Mouse (Mus musculus) hindbrain, embryonic 15.5 days (tissue): ENCODE measurements around the gene Gm21887. TPM values are rescaled to one million over a fixed set of nuclear protein-coding genes. Genes with fewer than 3 reads are reported as not detected.
A peak's percentile ranks its signal among the peaks of the same experiment; 100 is the strongest.
"Not testable (repeated sequence)": the region's sequence is repeated elsewhere in the genome, so short reads cannot be mapped to it uniquely, and the experiment has no call there.

ENCODE experiments used
- ATAC-seq: fragments of 200-750 bp; cut with Nextera tagmentation; 2 replicates; pipeline ENCODE4 v1.8.0; 2017; ENCODE audit warnings: low read depth, moderate number of reproducible peaks, moderate TSS enrichment; ENCODE audit not compliant: low FRiP score
- H3K27ac ChIP-seq: fragments of 300-500 bp; sonication (generic); replicated peaks from 2 replicates; pipeline ENCODE4 v1.5.1; 2015; ENCODE audit warnings: mild to moderate bottlenecking, inconsistent platforms
- H3K27me3 ChIP-seq: fragments of 300-500 bp; sonication (generic); 2 replicates; pipeline ENCODE4 v1.6.1; 2015; ENCODE audit warnings: control low read depth, inconsistent platforms
- H3K36me3 ChIP-seq: fragments of 300-500 bp; sonication (generic); 2 replicates; pipeline ENCODE4 v1.6.1; 2015; ENCODE audit warnings: control low read depth, inconsistent platforms
- H3K4me1 ChIP-seq: fragments of 300-500 bp; sonication (generic); replicated peaks from 2 replicates; pipeline ENCODE4 v1.6.1; 2015; ENCODE audit warnings: control low read depth, inconsistent platforms
- H3K4me2 ChIP-seq: fragments of 300-500 bp; sonication (generic); 2 replicates; pipeline ENCODE4 v1.6.1; 2015; ENCODE audit warnings: moderate library complexity, mild to moderate bottlenecking, inconsistent platforms
- H3K4me3 ChIP-seq: fragments of 300-500 bp; sonication (generic); 2 replicates; pipeline ENCODE4 v1.5.1; 2015; ENCODE audit warnings: mild to moderate bottlenecking, inconsistent platforms
- H3K9ac ChIP-seq: fragments of 300-500 bp; sonication (generic); 2 replicates; pipeline ENCODE4 v1.6.1; 2015; ENCODE audit warnings: inconsistent platforms
- H3K9me3 ChIP-seq: fragments of 300-500 bp; sonication (generic); 2 replicates; pipeline ENCODE4 v1.6.1; 2016; ENCODE audit warnings: control low read depth, inconsistent platforms
- WGBS: fragments of 180-500 bp; shearing (Covaris S2); methylation state at CpG from one replicate; pipeline ENCODE4 v1.1.7; 2015; 5-methylcytosine and 5-hydroxymethylcytosine counted together
- polyA plus RNA-seq: library from polyadenylated mRNA; unstranded; fragments of >200 nt; fragmentation: Nextera tagmentation; extraction: Ambion mirVana; gene quantifications from 2 replicates; pipeline ENCODE4 v1.2.1, GENCODE M21; 2015

The Gm21887 gene
- polyA plus RNA-seq, 1 experiment from 2014 or later: 248 TPM

DNA sequence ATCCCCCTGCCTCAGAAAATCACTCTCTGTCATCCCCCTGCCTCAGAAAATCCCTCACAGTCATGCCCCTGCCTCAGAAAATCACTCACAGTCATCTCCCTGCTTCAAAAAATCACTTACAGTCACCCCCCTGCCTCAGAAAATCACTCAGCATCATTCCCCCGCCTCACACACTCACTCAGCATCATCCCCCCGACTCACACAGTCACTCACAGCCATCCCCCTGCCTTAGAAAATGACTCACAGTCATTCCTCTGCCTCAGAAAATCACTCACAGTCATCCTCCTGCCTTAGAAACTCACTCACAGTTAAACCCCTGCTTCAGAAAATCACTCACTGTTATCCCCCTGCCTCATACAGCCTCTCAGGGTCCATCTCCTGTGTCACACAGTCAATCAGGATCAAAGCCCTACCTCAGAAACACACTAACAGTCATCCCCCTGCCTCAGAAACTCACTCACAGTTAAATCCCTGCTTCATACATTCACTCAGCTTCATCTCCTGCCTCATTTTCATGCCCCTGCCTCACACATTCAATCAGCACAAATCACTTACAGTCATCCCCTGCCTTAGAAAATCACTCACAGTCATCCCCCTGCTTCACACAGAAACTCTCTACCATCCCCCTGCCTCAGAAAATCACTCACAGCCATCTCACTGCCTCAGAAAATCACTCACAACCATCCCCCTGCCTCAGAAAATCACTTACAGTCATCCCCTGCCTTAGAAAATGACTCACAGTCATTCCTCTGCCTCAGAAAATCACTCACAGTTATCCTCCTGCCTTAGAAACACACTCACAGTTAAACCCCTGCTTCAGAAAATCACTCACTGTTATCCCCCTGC lies 14.4 kb upstream of the Gm21887 start:
- not testable (repeated sequence) for H3K4me3 ChIP-seq, H3K4me1 ChIP-seq, H3K9ac ChIP-seq, H3K27ac ChIP-seq, H3K4me2 ChIP-seq, H3K27me3 ChIP-seq, H3K9me3 ChIP-seq, ATAC-seq, H3K36me3 ChIP-seq
- WGBS: 27% methylated on average over 2 of the region's 2 CpGs

DNA sequence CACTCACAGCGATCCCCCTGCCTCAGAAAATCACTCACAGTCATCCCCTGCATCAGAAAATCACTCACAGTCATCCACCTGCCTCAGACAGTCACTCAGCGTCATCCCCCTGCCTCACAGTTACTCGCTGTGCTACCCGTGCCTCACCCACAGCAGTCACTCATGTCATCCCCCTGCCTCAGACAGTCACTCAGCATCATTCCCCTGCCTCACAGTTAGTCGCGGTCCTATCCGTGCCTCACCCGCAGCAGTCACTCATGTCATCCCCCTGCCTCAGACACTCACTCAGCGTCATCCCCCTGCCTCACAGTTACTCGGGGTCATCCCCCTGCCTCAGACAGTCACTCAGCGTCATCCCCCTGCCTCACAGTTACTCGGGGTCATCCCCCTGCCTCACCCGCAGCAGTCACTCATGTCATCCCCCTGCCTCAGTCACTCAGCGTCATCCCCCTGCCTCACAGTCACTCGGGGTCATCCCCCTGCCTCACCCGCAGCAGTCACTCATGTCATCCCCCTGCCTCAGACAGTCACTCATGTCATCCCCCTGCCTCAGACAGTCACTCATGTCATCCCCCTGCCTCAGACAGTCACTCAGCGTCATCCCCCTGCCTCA lies 13.4 kb upstream of the Gm21887 start:
- H3K4me2 ChIP-seq, ATAC-seq, H3K27me3 ChIP-seq, H3K27ac ChIP-seq, H3K36me3 ChIP-seq, H3K4me3 ChIP-seq, H3K9me3 ChIP-seq, H3K9ac ChIP-seq, H3K4me1 ChIP-seq: not testable (repeated sequence)
- WGBS: no CpG with 5 or more reads among the region's 17 CpGs

- not testable (repeated sequence) for ATAC-seq, H3K9me3 ChIP-seq, H3K9ac ChIP-seq, H3K27ac ChIP-seq, H3K4me2 ChIP-seq, H3K4me3 ChIP-seq, H3K36me3 ChIP-seq, H3K4me1 ChIP-seq, H3K27me3 ChIP-seq
- no CpG with 5 or more reads among the region's 46 CpGs for WGBS
Observed at GRCm38 (mm10) chrX:169996926-169997325, 12.5 kb upstream of the Gm21887 start.

- Histone ChIP-seq H3K4me3 (peak overlapping the region; percentile 23), H3K27ac (peak overlapping the region; percentile 51; the same call in 1 of the 2 replicates), H3K4me2 (peak overlapping the region; percentile 47)
- ATAC-seq, H3K27me3 ChIP-seq, H3K36me3 ChIP-seq, H3K4me1 ChIP-seq, H3K9me3 ChIP-seq, H3K9ac ChIP-seq: not testable (repeated sequence)
- 42% methylated on average over 4 of the region's 40 CpGs for WGBS
Observed at GRCm38 (mm10) chrX:169997456-169997853, 12.0 kb upstream of the Gm21887 start.

GRCm38 (mm10) chrX:169997854-169998456 lies 11.5 kb upstream of the Gm21887 start:
- H3K4me2 ChIP-seq: peak overlapping the region; percentile 47
- H3K4me1 ChIP-seq, H3K27me3 ChIP-seq, H3K9ac ChIP-seq, H3K9me3 ChIP-seq, H3K36me3 ChIP-seq: not testable (repeated sequence)
- ATAC-seq: peak; percentile 84
- peak overlapping the region; percentile 51; the same call in 1 of the 2 replicates for H3K27ac ChIP-seq
- H3K4me3 ChIP-seq: peak overlapping the region; percentile 23
- WGBS: 0% methylated on average over 4 of the region's 37 CpGs

- not testable (repeated sequence) for H3K4me2 ChIP-seq, H3K4me3 ChIP-seq, H3K27ac ChIP-seq
Observed at GRCm38 (mm10) chrX:169998559-169999219, 10.8 kb upstream of the Gm21887 start.

DNA sequence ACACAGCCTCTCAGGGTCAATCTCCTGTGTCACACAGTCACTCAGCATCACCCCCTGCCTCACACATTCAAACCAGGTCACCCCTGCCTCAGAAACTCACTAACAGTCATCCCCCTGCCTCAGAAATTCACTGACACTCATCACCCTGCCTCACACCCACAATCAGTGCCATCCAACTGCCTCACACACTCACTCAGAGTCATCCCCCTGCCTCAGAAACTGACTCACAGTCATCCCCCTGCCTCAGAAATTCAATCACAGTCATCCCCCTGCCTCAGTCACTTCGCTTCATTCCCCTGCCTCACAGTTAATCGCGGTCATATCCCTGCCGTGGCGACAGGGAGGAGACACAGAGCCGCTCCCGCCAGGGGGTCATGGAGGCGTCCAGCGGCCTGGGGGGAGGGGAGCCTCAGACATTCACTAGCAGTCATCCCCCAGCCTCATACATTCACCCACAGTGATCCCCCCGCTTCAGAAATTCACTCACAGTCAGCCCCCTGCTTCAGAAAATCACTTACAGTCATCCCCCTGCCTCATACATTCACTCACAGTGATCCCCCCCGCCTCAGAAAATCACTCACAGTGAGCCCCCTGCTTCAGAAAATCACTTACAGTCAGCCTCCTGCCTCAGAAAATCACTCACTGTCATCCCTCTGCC lies 10.1 kb upstream of the Gm21887 start:
- ATAC-seq, H3K9me3 ChIP-seq, H3K36me3 ChIP-seq, H3K4me2 ChIP-seq, H3K9ac ChIP-seq, H3K27me3 ChIP-seq, H3K27ac ChIP-seq, H3K4me3 ChIP-seq, H3K4me1 ChIP-seq: not testable (repeated sequence)
- WGBS: 46% methylated on average over 6 of the region's 11 CpGs

More at GRCm38 (mm10) chrX:169998559-169999219, 10.8 kb upstream of the Gm21887 start:
- H3K4me1 ChIP-seq, H3K9ac ChIP-seq, ATAC-seq, H3K9me3 ChIP-seq, H3K36me3 ChIP-seq, H3K27me3 ChIP-seq: not testable (repeated sequence)
- WGBS: 5% methylated on average over 2 of the region's 4 CpGs

DNA sequence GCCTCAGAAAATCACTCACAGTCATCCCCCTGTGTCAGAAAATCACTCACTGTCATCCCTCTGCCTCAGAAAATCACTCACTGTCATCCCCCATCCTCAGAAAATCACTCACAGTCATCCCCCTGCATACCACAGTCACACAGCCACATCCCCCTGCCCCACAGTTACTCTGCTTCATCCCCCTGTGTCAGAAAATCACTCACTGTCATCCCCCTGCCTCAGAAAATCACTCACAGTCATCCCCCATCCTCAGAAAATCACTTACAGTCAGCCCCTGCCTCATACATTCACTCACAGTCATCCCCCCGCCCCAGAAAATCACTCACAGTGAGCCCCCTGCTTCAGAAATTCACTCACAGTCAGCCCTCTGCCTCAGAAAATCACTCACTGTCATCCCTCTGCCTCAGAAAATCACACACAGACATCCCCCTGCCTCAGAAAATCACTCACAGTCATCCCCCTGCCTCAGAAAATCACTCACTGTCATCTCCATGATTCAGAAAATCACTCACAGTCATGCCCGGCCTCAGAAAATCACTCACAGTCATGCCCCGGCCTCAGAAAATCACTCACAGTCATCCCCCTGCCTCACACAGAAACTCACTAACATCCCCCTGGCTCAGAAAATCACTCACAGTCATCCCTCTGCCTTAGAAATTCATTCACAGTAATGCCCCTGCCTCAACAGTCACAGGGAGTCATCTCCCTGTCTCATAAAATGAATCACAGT lies 9.4 kb upstream of the Gm21887 start:
- not testable (repeated sequence) for H3K27ac ChIP-seq, H3K4me3 ChIP-seq, H3K4me2 ChIP-seq, H3K27me3 ChIP-seq, H3K4me1 ChIP-seq, ATAC-seq, H3K36me3 ChIP-seq, H3K9me3 ChIP-seq, H3K9ac ChIP-seq
- WGBS: no CpG with 5 or more reads among the region's 3 CpGs

DNA sequence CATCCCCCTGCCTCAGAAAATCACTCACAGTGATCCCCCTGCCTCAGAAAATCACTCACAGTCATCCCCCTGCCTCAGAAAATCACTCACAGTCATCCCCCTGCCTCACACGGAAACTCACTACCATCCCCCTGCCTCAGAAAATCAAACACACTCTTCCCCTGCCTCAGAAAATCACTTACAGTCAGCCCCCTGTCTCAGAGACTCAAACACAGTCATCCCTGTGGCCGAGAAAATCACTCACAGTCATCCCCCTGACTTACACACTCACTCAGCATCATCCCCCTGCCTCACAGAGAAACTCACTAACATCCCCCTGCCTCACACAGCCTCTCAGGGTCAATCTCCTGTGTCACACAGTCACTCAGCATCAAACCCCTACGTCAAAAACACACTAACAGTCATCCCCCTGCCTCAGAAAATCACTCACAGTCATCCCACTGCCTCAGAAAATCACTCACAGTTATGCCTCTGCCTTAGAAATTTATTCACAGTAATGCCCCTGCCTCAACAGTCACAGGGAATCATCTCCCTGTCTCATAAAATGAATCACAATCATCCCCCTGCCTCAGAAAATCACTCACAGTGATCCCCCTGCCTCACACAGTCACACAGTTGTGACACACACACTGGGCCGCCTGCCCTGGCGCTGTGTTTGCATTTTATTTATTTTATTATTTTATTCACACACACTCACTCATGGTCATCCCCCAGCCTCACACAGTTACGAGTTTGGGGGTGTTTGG lies 8.6 kb upstream of the Gm21887 start:
- H3K27ac ChIP-seq, H3K4me3 ChIP-seq, H3K36me3 ChIP-seq, H3K4me1 ChIP-seq, ATAC-seq, H3K4me2 ChIP-seq, H3K27me3 ChIP-seq, H3K9me3 ChIP-seq, H3K9ac ChIP-seq: not testable (repeated sequence)
- 33% methylated on average over 6 of the region's 6 CpGs for WGBS

DNA sequence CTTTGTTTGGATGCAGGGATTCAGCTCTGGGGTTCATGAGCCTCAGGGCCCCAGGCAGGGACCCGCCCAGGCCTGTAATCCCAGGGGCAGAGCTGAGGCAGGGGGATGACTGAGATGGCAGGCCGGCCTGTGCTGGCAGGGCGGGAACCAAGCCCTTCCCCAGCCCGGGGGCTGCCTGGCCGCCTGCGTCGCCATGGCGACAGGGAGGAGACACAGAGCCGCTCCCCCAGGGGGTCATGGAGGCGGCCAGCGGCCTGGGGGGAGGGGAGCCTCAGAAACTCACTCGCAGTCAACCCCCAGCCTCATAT lies 8.1 kb upstream of the Gm21887 start:
- not testable (repeated sequence) for H3K4me1 ChIP-seq, H3K9me3 ChIP-seq, H3K27ac ChIP-seq, H3K36me3 ChIP-seq, H3K9ac ChIP-seq, H3K4me2 ChIP-seq, H3K27me3 ChIP-seq, H3K4me3 ChIP-seq, ATAC-seq
- WGBS: 25% methylated on average over 1 of the region's 12 CpGs
